Mouse (Mus musculus): ENCODE measurements around the gene Gm10972.
A peak's percentile ranks its signal among the peaks of the same experiment; 100 is the strongest.

- TF ChIP-seq CTCF (IDR thresholded peaks at IDR 0.05; ENCODE audit: low read depth) (peak; percentile 85), EP300 (IDR thresholded peaks at IDR 0.05; ENCODE audit: low read depth) (no peak)
Observed at GRCm38 (mm10) chr3:94616717-94617116, 26.2 kb upstream of the Gm10972 start.
